Mouse (Mus musculus) left cerebral cortex, adult 8-10 months (tissue): ENCODE measurements around the gene Slamf6. TPM values are rescaled to one million over a fixed set of nuclear protein-coding genes. Genes with fewer than 3 reads are reported as not detected.
"Not testable (repeated sequence)": the region's sequence is repeated elsewhere in the genome, so short reads cannot be mapped to it uniquely, and the experiment has no call there.

Source experiments
- DNase-seq, 2 experiments: peaks; one replicate each; pipeline ENCODE4 v3.0.0; 2022; ENCODE audit warnings: low spot score in 2 of 2
- total RNA-seq, 4 experiments: library from RNA; stranded (reverse); gene quantifications; 2 replicates each; pipeline ENCODE4 v1.2.4; 2022

Gene Slamf6
- total RNA-seq, 4 experiments from 2014 or later = 0.68 to 2.0 TPM; not detected in 2

DNA sequence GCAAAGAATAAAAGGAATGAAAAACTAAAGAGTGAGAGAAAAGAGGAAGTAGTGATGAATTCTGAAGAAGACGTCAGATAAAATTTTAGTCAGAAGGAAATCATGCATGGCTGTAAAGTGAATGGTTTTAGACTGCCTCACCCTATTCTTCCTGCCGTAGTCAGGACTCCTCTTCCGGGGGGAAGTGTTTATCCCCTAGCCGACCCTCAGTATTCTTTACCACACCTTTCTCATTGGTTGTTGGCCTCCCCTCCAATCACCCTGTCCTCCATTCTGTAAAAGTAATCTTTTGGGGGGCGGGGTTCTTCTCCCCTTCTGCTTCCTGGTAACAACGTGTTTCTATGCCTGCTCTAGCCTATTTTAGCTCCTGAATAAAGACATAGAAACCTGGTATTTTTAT, 37.8 kb downstream of the Slamf6 start:
- no peak for DNase-seq

DNA sequence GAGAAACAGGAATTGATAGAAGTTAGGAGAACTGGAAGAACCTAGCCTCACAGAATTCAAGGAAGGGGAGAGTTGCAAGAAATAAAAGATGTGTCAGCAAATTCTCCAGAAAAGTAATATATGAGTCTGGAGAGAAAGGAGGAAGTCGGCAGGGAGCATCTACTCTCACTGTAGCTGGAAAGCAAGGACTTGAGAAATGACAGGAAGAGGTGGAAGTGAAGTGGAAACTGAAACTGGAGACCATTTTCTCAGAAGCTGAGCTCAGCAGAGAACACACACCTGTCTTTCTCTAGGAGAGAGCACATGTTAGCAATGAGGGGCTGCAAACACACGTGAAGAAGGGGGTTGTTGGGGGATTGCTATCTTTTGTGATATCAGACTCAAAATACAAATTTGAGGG, 40.1 kb downstream of the Slamf6 start:
- DNase-seq = no peak

DNA sequence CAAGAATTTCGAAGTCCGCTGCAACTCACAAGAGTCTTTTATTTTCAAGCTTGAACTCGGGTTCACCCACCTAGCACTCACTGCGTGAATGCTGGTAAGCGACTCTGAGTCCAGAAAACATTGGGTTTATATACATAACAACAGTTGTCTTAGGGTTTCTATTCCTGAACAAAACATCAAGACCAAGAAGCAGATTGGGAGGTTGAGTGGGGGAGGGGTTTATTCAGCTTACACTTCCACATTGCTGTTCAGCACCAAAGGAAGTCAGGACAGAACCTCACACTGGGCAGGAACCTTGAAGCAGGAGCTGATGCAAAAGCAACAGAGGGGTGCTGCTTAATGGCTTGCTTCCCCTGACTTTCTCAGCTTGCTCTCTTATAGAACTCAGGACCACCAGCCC, 43.4 kb downstream of the Slamf6 start:
- DNase-seq = no peak

DNA sequence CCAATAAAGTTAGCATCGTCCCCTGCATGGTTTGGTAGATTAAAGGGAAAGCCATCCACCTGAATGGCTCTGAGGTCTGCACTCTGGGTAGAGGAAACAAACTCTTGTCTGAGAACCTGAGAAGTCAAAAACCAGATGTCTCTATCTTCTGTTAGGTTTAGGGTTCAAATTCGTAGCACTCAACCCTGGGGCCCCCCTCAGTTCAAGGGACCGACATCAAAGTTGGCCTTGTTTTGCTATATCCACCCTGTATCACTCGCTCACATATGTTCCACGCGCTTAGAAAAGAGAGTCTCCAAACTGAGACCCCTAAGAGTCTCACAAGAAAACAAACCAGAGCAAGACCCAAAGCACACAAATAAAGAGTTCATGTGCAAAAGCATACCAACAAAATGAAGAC, 44.4 kb downstream of the Slamf6 start:
- no peak for DNase-seq

DNA sequence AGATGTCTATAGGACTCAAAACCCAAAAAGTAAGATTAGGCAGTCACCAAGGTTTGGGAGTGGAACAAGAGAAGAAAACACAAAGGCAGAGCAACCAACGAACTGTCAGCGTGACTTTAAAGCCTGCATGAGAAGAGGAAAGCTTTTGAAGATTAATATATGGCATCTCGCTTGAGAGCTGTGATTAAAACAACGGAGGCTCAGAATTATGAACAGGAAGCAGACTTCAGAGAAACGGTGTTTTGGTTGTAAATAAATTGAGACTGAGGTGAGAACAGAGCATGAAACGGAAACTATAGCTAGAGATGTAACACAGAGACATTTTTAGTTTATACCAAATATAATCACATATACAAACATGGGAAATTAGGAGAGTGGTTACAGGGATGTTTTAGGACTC, 46.3 kb downstream of the Slamf6 start:
- no peak for DNase-seq

DNA sequence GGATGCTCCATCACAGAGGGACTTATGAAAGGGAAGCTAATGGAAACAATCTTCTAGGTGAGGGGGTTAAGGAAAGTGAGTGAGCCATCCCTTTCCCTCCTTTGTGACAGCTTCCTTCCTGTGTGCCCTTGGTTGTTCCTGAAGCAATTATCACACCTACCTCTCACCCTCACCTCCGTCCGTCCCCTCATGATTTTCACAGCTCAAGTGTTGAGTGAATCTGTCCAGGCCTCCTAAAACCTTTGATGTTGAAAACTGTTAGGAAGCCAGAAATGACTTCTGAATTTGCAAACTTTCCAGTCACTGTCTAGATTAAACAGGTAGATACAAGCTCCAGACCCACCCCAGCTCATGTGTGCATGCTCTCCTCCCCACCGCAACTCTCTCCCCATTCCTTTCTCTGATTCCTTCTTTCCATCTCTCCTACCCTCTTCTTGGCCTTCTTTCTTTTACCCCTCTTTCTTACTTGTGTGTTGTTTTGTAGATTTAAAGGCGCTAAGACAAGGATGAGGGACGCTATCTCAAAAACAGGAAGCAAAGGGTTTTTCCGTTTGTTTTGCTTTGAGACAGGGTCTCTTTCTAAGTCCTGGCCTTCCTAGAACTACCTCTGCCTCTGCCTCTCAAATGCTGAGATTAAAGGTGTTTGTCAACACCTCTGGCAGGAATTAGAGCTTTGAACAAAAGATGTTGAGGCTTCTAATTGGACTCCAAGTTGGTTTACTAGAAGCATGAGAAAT, 48.9 kb downstream of the Slamf6 start:
- no peak for DNase-seq

DNA sequence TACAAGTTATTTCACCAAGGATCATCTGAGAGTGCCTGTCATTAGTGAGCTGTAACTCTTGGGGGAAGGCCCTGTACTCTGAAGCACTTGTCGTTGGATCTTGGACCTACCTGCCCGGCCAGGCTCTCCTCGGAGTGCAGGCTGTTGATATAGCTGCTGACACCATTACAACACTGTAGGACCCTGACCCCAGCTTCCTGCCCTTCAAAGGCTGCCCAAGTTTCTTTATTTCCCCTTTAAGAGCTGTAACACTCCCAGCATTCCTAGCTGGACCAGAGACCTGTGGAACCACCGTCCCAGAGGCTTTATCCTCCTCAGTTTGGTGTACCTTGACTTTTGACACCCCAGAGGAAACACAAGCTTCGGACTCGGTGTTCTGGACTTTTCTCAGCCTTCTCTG, 51.9 kb downstream of the Slamf6 start:
- DNase-seq = no peak

DNA sequence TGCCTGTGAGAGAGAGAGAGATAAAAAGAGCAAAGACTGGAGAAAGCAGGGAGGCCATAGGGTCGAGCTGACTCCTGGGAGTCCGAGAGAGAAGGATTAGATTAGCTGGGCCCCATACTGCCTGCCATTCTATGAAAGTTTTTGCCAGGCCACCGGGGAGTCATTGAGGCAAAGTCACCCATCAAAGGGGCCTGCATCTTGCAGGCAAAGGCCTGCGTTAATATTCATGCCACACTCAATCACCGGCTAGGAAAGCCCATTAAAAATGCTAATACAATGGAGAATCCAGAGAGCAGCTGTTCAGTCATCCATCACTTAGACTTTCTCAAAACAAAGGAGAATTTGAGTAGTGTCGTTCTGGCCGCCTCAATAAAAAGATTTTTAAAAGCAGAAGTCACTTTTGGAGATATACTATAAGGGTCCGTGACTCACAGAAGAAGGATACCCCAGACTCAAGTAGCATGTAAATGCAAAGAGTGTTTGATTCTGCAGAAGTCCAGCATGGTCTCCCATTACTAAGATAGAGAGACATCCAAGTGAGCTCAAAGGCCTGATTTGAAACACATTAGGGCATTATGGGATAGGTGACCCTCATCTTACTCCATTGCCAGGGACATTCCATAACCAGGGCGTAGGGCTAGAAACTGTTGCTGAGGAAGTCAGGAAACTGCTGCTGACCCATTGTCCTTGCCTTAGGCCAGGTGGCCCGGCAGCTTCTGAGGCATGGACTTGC, 53.7 kb downstream of the Slamf6 start:
- no peak for DNase-seq

DNA sequence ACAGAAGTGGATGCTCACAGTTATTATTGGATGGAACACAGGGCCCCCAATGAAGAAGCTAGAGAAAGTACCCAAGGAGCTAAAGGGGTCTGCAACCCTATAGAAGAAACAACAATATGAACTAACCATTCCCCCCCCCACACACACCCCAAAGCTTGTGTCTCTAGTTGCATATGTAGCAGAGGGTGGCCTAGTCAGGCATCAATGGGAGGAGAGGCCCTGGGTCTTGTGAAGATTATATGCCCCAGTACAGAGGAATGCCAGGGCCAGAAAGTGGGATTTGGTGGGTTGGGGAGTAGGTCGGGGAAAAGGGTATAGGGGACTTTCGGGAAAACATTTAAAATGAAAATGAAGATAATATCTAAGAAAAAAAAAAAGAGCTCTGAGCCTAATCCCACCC, 57.0 kb downstream of the Slamf6 start:
- not testable (repeated sequence) for DNase-seq

DNA sequence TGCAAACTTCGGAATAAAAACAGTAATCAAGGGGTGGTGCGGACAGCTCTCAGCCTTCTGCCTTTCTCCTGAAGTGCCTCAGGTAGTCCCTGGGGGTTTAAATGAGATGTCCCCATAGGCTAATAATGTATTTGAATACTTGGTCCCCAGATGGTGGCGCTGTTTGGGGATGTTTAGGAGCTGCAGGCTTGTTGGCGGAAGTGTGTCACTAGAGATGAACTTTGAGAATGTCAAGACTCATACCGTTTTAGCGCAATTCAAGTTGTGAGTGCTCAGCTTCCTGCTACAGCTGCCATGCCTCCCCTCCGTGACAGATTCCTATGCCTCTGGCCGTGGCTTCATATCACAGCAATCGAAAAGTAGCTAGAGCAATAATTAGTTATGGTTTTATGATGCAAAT, 58.1 kb downstream of the Slamf6 start:
- DNase-seq = no peak

DNA sequence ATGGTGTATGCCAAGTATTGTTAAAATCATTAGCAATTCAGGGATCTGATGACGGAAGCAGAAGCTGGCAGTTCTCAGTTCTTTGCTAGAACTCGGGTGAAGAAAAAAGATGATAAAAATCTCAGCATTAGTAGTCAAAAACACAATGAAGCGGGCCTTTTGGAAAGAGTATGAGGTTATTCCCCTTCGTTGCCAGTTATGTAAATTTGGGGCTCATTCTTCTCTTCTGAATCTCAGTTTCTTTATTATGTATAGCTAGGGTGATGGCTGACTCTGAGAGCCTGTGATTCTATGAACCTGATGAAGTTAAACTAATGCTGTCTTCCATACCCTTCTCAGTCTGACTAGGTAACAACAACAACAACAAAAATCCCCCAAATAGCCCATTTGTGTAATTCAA, 58.5 kb downstream of the Slamf6 start:
- DNase-seq = no peak

DNA sequence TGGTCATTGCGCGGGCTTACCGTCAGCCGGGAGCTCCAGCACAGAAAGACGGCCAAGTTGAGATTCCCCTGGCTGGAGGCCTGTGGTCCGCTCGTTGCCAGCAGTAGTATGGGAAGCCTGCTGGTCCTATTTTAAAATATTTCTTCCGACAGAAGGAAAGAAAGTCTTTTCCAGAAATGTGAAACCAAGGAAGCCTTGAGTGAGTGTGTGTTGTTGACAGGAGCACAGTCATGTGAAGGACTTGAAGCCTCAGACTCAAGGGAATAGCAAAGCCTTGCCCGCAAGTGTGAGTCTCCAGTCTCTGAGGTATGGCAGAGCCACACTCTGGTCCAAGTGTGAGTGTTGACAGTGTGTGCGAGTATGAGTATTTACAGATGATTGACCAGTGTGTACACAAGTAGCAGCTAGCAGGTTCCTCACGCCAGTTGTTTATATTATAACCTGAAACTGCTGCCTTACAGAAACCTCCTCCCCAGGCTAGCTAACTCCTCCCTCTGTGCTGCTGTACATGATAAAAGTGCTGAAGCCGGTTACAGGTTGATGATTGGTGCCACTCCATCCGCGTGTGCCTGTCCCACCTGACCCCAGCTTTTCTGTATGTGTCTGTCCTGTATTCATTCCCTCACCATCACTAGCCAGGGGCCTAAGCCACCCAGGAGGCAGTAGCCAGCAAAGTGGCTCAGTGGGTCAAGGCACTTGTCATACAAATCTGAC, 59.7 kb downstream of the Slamf6 start:
- DNase-seq = no peak

DNA sequence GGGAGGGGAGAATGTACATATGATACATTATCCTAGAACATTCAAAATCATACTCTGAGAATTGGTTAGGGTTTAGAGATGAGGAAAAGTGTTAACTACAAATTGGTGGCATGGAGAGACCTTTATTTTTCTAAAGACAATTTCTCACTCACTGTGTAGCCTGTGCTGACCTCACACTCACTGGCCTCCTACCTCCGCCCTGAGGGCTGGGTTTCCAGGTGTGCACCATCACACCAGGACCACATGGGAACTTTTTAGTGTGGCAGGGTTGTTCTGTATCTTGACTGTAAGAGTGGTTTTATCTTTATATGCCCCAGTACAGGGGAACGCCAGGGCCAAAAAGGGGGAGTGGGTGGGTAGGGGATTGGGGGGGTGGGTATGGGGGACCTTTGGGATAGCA, 60.6 kb downstream of the Slamf6 start:
- no peak for DNase-seq

DNA sequence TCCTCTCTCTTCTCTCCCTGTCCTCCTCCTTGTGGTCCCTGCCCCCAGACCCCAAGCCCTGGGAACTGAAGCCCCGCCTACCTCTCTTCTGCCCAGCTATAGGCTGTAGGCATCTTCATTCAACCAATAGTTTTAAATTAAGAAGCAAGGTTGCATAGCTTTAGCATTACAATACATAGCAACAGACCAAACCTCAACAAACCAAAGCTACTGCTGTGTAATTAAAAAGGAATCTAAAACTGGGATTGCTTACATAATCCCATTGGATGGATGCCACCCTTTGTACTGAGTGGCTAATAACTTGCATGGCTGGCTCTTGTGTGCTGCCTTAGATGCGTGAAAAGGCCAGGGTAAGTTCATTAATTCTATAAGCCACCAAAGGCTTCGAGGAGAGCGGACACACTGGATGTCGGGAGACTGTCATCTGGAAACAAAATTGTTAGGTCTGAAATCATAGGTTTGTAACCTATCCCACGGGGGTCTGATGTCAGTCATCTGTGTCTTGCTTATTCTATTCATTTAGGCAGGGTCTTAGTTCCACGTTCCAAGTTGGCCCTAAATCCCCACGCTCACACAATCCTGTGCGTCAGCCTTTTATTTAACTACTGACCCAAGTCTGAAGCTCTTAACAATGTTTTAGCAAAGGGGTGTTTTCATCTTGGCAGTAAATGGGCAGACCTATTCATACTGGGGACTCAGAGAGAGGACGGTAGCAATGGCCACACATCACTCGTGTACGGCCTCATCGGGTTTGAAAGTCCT, 62.8 kb downstream of the Slamf6 start:
- no peak for DNase-seq

DNA sequence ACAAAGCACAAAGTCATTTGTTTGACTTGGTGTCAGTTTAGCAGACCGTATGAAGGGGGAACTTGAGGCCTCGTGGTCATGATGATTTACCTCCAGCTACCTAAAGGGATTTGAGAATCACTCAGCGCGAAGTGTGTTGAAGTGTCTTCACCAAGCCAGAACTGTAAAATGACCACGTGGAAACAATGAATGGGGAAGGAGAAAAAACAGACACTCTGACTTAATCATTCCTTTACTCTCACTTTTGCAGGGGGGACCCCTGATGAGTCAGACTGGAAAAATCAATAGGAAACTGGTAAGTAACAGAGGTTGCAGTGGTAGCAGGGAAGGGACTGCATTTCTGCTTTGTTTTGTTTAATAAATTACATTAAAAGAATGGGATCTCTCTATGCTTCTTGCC, 64.9 kb downstream of the Slamf6 start:
- no peak for DNase-seq

DNA sequence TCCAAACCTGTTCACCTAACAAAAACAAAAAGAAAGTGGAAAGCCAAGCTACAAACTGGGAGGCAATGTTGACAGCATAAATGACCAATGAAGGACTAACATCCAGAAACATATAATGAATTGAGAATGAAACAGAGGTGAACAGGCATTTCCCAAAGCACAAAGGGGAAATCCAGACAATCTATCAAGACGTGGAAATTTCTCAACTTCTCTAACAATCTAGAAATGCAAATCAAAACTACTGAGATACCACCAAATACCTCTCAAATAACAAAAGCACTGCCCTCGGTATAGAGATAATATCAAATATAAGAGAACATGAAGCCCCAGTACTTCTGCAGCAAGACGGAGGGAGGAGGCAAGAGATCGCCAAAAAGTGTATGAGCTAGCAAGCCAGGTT, 65.4 kb downstream of the Slamf6 start:
- DNase-seq = no peak

DNA sequence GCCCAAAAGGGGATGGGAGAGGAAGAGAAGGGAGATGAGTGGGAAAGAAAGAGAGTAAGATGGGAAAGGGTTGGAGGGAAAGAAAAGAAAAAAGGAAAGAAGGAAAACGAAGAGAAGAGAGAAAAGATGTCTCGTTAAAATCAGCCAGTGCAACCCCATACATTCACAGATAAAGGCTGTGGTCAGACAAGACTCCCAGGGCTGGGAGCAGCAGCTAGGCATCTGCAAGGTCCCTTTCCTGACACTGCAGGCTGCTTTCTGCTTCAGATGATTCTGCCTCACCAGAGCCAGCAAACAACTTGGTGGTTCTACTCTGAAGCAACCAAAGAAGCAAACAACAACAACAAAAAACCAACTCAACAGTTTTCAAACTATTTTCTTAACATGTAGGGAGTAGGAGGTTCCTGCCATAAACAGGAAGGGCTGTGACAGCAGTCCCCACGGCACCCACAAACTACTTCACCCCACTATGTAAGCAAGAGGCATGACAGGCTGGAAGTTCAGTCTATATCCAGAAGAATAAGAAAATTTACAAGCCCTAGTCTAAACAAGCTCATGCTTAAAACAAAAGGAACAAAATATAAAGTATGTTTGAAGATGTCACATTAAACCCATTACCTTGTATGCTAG, 66.2 kb downstream of the Slamf6 start:
- no peak for DNase-seq

DNA sequence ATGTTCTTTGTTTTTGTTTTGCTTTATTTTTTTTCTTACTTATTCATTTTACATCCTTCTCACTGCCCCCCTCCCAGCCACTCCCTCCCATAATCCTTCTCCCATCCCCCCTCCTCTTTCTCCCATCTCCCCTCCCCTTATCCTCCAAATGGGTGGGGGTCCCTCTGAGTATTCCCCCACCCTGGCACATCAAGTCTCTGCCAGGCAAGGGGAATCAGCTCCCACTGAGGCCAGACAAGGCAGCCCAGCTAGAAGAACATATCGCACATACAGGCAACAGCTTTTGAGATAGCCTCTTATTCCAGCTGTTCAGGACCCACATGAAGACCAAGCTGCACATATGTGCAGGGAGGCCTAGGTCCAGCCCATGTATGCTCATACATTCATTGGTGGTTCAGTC, 66.8 kb downstream of the Slamf6 start:
- no peak for DNase-seq

DNA sequence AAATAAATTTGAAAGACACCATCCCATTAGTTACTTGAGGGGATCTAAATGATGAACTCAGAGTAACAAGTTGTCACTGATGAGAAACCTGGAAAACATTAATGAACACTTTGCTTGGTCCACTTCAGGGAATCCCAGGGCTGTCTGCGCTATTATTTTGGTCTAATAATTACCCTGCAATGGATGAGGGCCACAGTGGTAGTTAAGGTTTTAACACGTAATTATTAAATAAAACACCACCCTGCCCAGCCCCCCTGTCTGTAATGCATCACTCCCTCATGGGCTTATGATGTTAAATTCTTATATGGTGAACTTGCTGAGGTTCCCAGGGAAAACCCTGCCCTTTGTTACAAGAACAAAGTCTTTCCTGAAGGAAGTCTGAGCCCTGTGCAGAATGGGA, 74.6 kb downstream of the Slamf6 start:
- no peak for DNase-seq

DNA sequence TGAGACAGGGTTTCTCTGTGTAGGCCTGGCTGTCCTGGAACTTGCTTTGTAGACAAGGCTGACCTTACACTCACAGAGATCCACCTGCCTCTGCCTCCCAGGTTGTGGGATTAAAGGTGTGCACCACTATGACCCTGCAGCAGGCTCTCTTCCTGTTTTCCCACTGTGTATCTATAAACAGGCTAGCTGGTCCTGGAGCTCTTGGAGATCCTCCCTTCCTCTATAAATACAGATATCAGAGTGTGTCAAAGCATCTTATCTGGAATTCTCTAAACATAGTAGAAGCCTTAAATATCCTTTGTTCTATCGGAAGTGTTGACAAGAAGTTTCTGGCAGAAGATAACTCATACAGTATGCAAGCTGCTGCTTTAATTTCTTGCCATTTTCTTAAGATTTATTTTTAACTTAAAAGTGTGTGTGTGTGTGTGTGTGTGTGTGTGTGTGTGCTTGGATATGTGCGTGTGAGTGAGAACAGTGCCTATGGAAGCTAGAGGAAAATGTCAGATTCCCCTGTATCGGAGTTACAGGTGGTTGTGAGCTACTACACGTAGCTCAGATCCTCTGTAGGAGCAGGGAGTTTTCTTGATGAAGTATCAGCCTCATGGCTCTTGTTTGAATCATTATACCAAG, 75.7 kb downstream of the Slamf6 start:
- DNase-seq = no peak

DNA sequence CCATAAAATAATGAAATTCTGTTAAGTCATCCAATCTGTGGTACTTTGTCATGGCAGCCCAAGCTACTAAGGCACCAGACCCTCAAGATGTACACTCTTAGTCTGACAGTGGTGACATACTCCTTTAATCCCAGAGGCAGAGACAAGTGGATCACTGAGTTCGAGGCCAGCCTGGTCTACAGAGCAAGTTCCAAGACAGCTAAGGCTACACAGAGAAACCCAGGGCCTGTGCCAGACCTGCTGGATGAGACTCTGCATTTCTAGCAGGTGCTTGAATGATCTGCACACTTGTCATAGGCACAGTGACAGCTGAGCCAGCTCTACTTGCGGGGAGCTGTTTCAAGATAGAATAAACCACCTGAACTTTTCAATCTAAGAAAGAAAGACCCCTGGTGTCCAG, 77.2 kb downstream of the Slamf6 start:
- no peak for DNase-seq
